Mouse (Mus musculus) lung, embryonic 15.5 days (tissue): ENCODE results near the gene Aup1. TPM values are rescaled to one million over a fixed set of nuclear protein-coding genes. Genes with fewer than 3 reads are reported as not detected.
A peak's percentile ranks its signal among the peaks of the same experiment; 100 is the strongest.

ENCODE experiments used
- ATAC-seq: fragments of 200-750 bp; cut with Nextera tagmentation; 2 replicates; pipeline ENCODE4 v1.8.0; 2017; ENCODE audit warnings: moderate number of reproducible peaks, borderline replicate concordance; ENCODE audit not compliant: low FRiP score, low TSS enrichment; ENCODE audit errors: extremely low read depth
- H3K27ac ChIP-seq: fragments of 300-500 bp; sonication (generic); 2 replicates; pipeline ENCODE4 v1.5.1; 2015; ENCODE audit warnings: moderate library complexity, mild to moderate bottlenecking, inconsistent platforms
- H3K27me3 ChIP-seq: fragments of 300-500 bp; sonication (generic); 2 replicates; pipeline ENCODE4 v1.6.1; 2015; ENCODE audit warnings: inconsistent platforms
- H3K36me3 ChIP-seq: fragments of 300-500 bp; sonication (generic); 2 replicates; pipeline ENCODE4 v1.6.1; 2015; ENCODE audit warnings: inconsistent platforms
- H3K4me1 ChIP-seq: fragments of 300-500 bp; sonication (generic); 2 replicates; pipeline ENCODE4 v1.6.1; 2015; ENCODE audit warnings: inconsistent platforms
- H3K4me2 ChIP-seq: fragments of 300-500 bp; sonication (generic); 2 replicates; pipeline ENCODE4 v1.6.1; 2015; ENCODE audit warnings: inconsistent platforms, mild to moderate bottlenecking, moderate library complexity
- H3K4me3 ChIP-seq: fragments of 300-500 bp; sonication (generic); 2 replicates; pipeline ENCODE4 v1.5.1; 2015; ENCODE audit warnings: mild to moderate bottlenecking, inconsistent platforms
- H3K9ac ChIP-seq: fragments of 300-500 bp; sonication (generic); 2 replicates; pipeline ENCODE4 v1.6.1; 2015; ENCODE audit warnings: inconsistent platforms
- H3K9me3 ChIP-seq: fragments of 300-500 bp; sonication (generic); 2 replicates; pipeline ENCODE4 v1.6.1; 2016; ENCODE audit warnings: inconsistent platforms
- WGBS: fragments of 180-500 bp; shearing (Covaris S2); methylation state at CpG from one replicate; pipeline ENCODE4 v1.1.7; 2015; 5-methylcytosine and 5-hydroxymethylcytosine counted together
- polyA plus RNA-seq: library from polyadenylated mRNA; unstranded; fragments of >200 nt; fragmentation: Nextera tagmentation; extraction: Ambion mirVana; gene quantifications from 2 replicates; pipeline ENCODE4 v1.2.1, GENCODE M21; 2015

Aup1 gene
- polyA plus RNA-seq, 1 experiment from 2014 or later = 188 TPM

DNA sequence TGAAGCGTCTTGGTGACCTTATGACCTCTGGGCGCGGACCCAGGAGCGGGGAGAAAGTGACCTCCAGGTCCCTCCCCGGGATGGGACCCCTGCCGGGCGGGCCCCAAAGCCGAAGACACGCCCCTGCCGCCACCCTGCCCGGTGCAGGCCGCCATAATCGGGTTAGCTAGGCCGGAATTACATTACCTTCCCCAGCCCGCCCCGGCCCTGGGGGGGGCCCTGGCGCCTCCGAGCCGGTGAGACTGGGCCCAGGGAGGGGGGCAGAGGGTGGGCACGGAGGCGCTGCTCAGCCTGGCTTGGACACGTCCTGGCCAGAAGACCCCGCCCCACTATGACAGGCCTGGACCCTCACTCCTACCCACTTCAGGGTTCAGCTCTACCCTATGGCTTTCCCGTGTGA is 16.9 kb downstream of the Aup1 start:
- Histone ChIP-seq H3K27ac (no peak overlapping the region), H3K27me3 (peaks cover 100% of the 10 kb centered on the region), H3K4me2 (no peak overlapping the region), H3K36me3 (no peaks in the 10 kb centered on the region), H3K4me1 (peaks cover 25% of the 10 kb centered on the region), H3K4me3 (no peak overlapping the region), H3K9ac (no peak overlapping the region), H3K9me3 (no peaks in the 10 kb centered on the region)
- peak; percentile 30 for ATAC-seq
- 1% methylated on average over 19 of the region's 24 CpGs for WGBS

- 15% methylated on average over 2 of the region's 2 CpGs for WGBS
- ATAC-seq = no peak
These were observed 20.7 kb downstream of the Aup1 start for GRCm38 (mm10) chr6:83074979-83075378.

DNA sequence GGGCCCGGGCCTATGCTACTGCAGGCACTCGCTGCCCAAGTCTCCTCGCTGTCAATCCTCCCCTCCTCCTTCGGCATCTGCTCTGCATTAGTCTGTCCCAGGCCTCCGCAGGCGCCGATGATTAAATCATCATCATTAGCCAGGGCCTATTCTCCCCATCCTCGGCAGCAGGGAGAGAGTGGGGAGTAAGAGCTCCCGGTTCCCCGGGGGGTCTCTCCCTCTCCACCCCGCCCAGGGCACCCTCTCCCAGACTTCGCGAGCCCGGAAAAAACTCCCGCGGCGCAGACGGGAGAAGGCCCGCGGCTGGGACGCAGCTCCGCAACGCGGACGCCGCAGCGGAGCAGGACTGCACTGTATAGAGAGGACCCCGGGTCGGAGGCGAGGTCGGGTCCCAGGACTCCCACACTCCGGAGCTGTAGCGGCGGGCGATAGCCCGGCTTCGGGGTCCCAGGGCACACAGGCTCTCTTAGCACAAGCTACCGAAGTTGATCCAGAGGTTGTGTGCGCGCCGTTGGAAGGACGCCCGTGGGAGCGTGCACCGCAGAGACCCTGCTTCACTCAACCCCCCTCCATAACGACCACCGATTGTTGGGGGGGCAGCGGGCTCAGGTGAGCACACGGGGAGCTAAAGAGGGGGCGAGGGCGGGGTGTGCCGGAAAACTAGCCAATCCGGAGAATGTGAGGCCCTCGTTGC is 23.5 kb downstream of the Aup1 start, which contains the start of gene Pcgf1:
Pcgf1 (plus strand) TSS at position 240 of the 694 bp plus-strand sequence.
- H3K4me1 ChIP-seq = peaks cover 14% of the 10 kb centered on the region
- peak within 1 kb of the TSS; percentile 97 for H3K4me2 ChIP-seq
- peaks cover 15% of the 10 kb centered on the region for H3K36me3 ChIP-seq
- H3K9me3 ChIP-seq = no peaks in the 10 kb centered on the region
- H3K4me3 ChIP-seq = peak within 1 kb of the TSS; percentile 79
- peak within 1 kb of the TSS; percentile 88 for H3K9ac ChIP-seq
- under 1% methylated on average over 54 of the region's 54 CpGs for WGBS
- ATAC-seq = peak; percentile 62; the same call in 1 of the 2 replicates
- peaks cover 48% of the 10 kb centered on the region for H3K27me3 ChIP-seq
- H3K27ac ChIP-seq = peak within 1 kb of the TSS; percentile 86

More at GRCm38 (mm10) chr6:83074979-83075378, 20.7 kb downstream of the Aup1 start:
- peaks cover 24% of the 10 kb centered on the region for H3K4me1 ChIP-seq
- no peak overlapping the region for H3K4me3 ChIP-seq
- peaks cover 2% of the 10 kb centered on the region for H3K36me3 ChIP-seq
- peaks cover 71% of the 10 kb centered on the region for H3K27me3 ChIP-seq
- H3K27ac ChIP-seq = no peak overlapping the region
- no peaks in the 10 kb centered on the region for H3K9me3 ChIP-seq
- no peak overlapping the region for H3K4me2 ChIP-seq
- H3K9ac ChIP-seq = no peak overlapping the region

- Histone ChIP-seq H3K9ac (peak overlapping the region; percentile 88), H3K4me3 (peak overlapping the region; percentile 79), H3K27me3 (peaks cover 48% of the 10 kb centered on the region), H3K4me2 (peak overlapping the region; percentile 97), H3K4me1 (peaks cover 14% of the 10 kb centered on the region), H3K36me3 (peaks cover 15% of the 10 kb centered on the region), H3K9me3 (no peaks in the 10 kb centered on the region), H3K27ac (peak overlapping the region; percentile 86)
- under 1% methylated on average over 46 of the region's 46 CpGs for WGBS
- ATAC-seq = peak; percentile 93
These were observed 24.1 kb downstream of the Aup1 start for GRCm38 (mm10) chr6:83078324-83078858.

- WGBS = 80% methylated on average over 5 of the region's 5 CpGs
- no peak for ATAC-seq
- Histone ChIP-seq H3K9ac (no peak overlapping the region), H3K4me3 (no peak overlapping the region), H3K9me3 (no peaks in the 10 kb centered on the region), H3K27me3 (peaks cover 48% of the 10 kb centered on the region), H3K27ac (no peak overlapping the region), H3K4me2 (no peak overlapping the region), H3K36me3 (peaks cover 15% of the 10 kb centered on the region), H3K4me1 (peaks cover 14% of the 10 kb centered on the region)
These were observed 25.9 kb downstream of the Aup1 start for GRCm38 (mm10) chr6:83080210-83080609.

DNA sequence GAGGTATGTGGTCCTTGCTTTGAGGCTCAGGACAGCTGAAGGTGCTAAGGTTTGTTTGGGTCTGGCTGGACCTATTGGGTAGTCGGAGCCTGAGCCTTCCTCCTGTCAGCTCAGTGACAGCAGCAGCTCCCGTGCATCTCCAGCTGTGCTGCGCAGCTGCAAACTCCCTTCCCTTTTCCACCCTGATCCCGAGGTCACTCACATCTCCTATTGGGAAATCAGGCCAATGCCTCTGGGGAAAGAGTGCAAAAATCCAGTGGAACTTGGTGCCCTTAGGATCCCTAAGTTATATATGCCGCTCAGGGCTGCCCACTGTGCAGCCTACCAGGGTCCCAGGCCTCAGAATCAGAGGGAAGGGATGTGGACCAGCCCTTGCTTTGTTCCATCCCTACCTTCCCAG is 29.2 kb downstream of the Aup1 start:
- Histone ChIP-seq H3K9ac (no peak overlapping the region), H3K27ac (no peak overlapping the region), H3K4me3 (no peak overlapping the region), H3K9me3 (no peaks in the 10 kb centered on the region), H3K4me2 (no peak overlapping the region), H3K27me3 (peaks cover 62% of the 10 kb centered on the region), H3K36me3 (peaks cover 15% of the 10 kb centered on the region), H3K4me1 (peaks cover 24% of the 10 kb centered on the region)
- no peak for ATAC-seq
- WGBS = 20% methylated on average over 5 of the region's 5 CpGs

DNA sequence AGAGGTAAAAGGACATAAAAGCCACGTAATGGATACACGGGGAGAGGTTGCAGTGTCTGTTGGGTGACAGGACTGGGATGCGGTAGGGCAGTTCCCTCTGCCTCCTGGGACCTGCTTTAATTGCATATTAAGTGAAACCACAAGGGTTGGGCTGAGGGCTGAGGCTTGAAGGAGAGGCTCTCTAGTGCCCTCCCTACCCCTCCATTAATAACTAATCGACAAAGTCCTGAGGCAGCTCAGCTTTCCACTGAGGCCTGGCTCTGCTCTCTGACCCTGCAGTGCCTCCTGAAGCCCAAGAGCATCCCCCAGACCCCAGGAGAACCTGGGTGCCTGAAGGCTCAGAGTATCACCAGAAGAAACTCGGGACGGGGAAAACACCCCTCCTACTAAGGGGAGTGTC is 30.2 kb downstream of the Aup1 start:
- no peak for ATAC-seq
- Histone ChIP-seq H3K27me3 (peaks cover 70% of the 10 kb centered on the region), H3K36me3 (peaks cover 15% of the 10 kb centered on the region), H3K27ac (no peak overlapping the region), H3K4me3 (no peak overlapping the region), H3K9ac (no peak overlapping the region), H3K4me2 (no peak overlapping the region), H3K4me1 (peaks cover 17% of the 10 kb centered on the region), H3K9me3 (no peaks in the 10 kb centered on the region)
- 6% methylated on average over 6 of the region's 6 CpGs for WGBS

- Histone ChIP-seq H3K36me3 (0 out of 2 replicates have a peak, but pooled peaks cover under 1% of the 10 kb centered on the region), H3K9me3 (no peaks in the 10 kb centered on the region), H3K27me3 (peaks cover 79% of the 10 kb centered on the region), H3K4me3 (peak within 1 kb of the TSS; percentile 32), H3K4me1 (peaks cover 16% of the 10 kb centered on the region), H3K27ac (no peak within 1 kb of the TSS), H3K4me2 (peak within 1 kb of the TSS; percentile 51), H3K9ac (no peak within 1 kb of the TSS)
- WGBS = 3% methylated on average over 42 of the region's 42 CpGs
- ATAC-seq = no peak
These were observed 32.1 kb downstream of the Aup1 start, which contains the start of gene Lbx2 for GRCm38 (mm10) chr6:83086121-83087035. TSS of gene Lbx2 (plus strand) at chr6:83086367.

GRCm38 (mm10) chr6:83087205-83087925 is 33.0 kb downstream of the Aup1 start:
- Histone ChIP-seq H3K9ac (no peak overlapping the region; the same call in 1 of the 2 replicates), H3K36me3 (no peaks in the 10 kb centered on the region), H3K4me2 (peak overlapping the region; percentile 51), H3K27ac (no peak overlapping the region), H3K27me3 (peaks cover 78% of the 10 kb centered on the region), H3K4me1 (peaks cover 16% of the 10 kb centered on the region), H3K9me3 (no peaks in the 10 kb centered on the region), H3K4me3 (peak overlapping the region; percentile 32)
- ATAC-seq = no peak
- WGBS = 2% methylated on average over 47 of the region's 47 CpGs

DNA sequence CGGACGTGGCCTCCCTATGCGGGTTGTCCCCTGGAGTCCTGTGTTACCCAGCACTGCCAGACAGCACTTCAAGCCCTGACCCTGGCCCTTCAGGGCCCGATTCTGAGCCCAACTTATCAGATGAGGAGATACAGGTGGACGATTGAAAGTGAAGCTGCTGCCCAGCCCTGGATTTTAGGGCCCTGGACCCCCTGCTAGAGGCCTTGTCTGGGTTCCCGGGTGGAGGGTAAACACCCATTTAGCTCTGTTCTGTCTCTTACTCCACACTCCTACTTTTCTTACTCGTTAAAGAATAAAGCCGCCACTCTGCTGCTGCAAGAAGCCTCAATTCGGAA is 33.6 kb downstream of the Aup1 start:
- WGBS = 12% methylated on average over 9 of the region's 9 CpGs
- H3K4me1 ChIP-seq = peaks cover 19% of the 10 kb centered on the region
- H3K27me3 ChIP-seq = peaks cover 73% of the 10 kb centered on the region
- H3K4me2 ChIP-seq = peak overlapping the region; percentile 51
- no peak for ATAC-seq
- H3K27ac ChIP-seq = no peak overlapping the region
- no peaks in the 10 kb centered on the region for H3K36me3 ChIP-seq
- H3K9me3 ChIP-seq = no peaks in the 10 kb centered on the region
- no peak overlapping the region; the same call in 1 of the 2 replicates for H3K9ac ChIP-seq
- peak overlapping the region; percentile 32 for H3K4me3 ChIP-seq

DNA sequence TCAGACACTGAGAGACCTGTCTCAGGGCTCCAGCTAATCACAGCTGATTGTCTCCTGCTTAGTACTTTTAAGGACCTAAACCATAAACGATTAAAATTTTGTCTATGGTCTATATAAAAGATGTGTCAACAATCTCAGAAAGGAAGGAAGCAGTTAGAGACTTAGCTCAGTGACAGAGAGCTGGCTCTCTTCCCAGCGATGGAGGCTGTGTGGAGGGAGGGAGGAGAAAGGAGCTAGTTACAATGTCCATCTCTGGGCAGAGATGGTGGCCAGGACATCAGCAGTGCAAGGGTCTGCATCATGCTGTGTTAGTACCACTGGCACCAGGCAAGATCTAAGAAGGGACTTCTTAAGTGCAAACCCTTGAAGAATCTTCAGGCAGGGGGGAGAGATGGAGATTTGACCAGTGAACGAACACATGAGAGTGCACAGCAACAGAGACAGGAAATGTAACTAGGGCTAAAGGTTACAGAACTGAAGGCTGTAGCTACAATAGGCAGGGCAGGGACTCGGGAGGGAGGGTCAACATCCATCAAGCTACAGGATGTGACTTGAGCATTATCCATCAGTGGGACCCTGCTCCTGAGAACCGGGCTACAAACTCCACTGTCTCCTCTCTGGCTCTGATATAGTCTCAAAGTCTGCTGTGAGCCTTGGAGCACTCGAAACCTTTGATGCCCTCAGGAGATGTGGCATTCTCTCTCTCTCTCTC is 38.3 kb downstream of the Aup1 start:
- peaks cover 26% of the 10 kb centered on the region for H3K27me3 ChIP-seq
- H3K9me3 ChIP-seq = no peaks in the 10 kb centered on the region
- H3K9ac ChIP-seq = no peak overlapping the region
- WGBS = 25% methylated on average over 6 of the region's 6 CpGs
- H3K4me1 ChIP-seq = peaks cover 10% of the 10 kb centered on the region
- peak overlapping the region; percentile 57; the same call in 1 of the 2 replicates for H3K27ac ChIP-seq
- no peaks in the 10 kb centered on the region for H3K36me3 ChIP-seq
- no peak overlapping the region for H3K4me2 ChIP-seq
- no peak overlapping the region for H3K4me3 ChIP-seq
- peak; percentile 53; the same call in 1 of the 2 replicates for ATAC-seq
